Mouse (Mus musculus) heart, embryonic 16.5 days (tissue): ENCODE results near the gene Add3. TPM values are rescaled to one million over a fixed set of nuclear protein-coding genes. Genes with fewer than 3 reads are reported as not detected.

ENCODE experiments used
- ATAC-seq: fragments of 200-750 bp; cut with Nextera tagmentation; replicated peaks from 2 replicates; pipeline ENCODE4 v1.8.0; 2017; ENCODE audit warnings: moderate number of reproducible peaks; ENCODE audit not compliant: insufficient read depth, low FRiP score; ENCODE audit errors: extremely low read depth
- H3K27ac ChIP-seq: fragments of 300-500 bp; sonication (generic); 2 replicates; pipeline ENCODE4 v1.5.1; 2014; ENCODE audit warnings: mild to moderate bottlenecking, low read length, control low read depth, moderate library complexity
- H3K27me3 ChIP-seq: fragments of 300-500 bp; sonication (generic); 2 replicates; pipeline ENCODE4 v1.6.1; 2014; ENCODE audit warnings: low read length, mixed read lengths; ENCODE audit not compliant: control insufficient read depth, insufficient read depth
- H3K36me3 ChIP-seq: fragments of 300-500 bp; sonication (generic); 2 replicates; pipeline ENCODE4 v1.6.1; 2014; ENCODE audit not compliant: control insufficient read depth, insufficient read depth
- H3K4me1 ChIP-seq: fragments of 300-500 bp; sonication (generic); 2 replicates; pipeline ENCODE4 v1.6.1; 2014; ENCODE audit warnings: low read length, mixed read lengths; ENCODE audit not compliant: control insufficient read depth, insufficient read depth
- H3K4me2 ChIP-seq: fragments of 300-500 bp; sonication (generic); 2 replicates; pipeline ENCODE4 v1.6.1; 2014; ENCODE audit warnings: low read depth, mild to moderate bottlenecking, control low read depth, low read length
- H3K4me3 ChIP-seq: fragments of 300-500 bp; sonication (generic); 2 replicates; pipeline ENCODE4 v1.5.1; 2014; ENCODE audit warnings: mild to moderate bottlenecking, control low read depth, low read length
- H3K9ac ChIP-seq: fragments of 300-500 bp; sonication (generic); 2 replicates; pipeline ENCODE4 v1.6.1; 2014; ENCODE audit warnings: low read length, control low read depth
- H3K9me3 ChIP-seq: fragments of 300-500 bp; sonication (generic); replicated peaks from 2 replicates; pipeline ENCODE4 v1.6.1; 2016; ENCODE audit warnings: low read length; ENCODE audit not compliant: control insufficient read depth
- WGBS: fragments of 180-500 bp; shearing (Covaris S2); extraction: QIAGEN DNeasy Blood & Tissue Kit; methylation state at CpG from one replicate; pipeline ENCODE4 v1.1.7; 2014; 5-methylcytosine and 5-hydroxymethylcytosine counted together
- polyA plus RNA-seq: library from polyadenylated mRNA; unstranded; fragments of >200 nt; fragmentation: Nextera tagmentation; extraction: Ambion mirVana; gene quantifications from 2 replicates; pipeline ENCODE4 v1.2.1, GENCODE M21; 2015

The Add3 gene
- polyA plus RNA-seq, 1 experiment from 2014 or later: 107 TPM

- Histone ChIP-seq H3K27me3 (no peaks in the 10 kb centered on the region), H3K4me2 (no peak overlapping the region), H3K9me3 (no peaks in the 10 kb centered on the region), H3K27ac (no peak overlapping the region), H3K9ac (no peak overlapping the region), H3K4me1 (peaks cover 13% of the 10 kb centered on the region; the same call in 1 of the 2 replicates), H3K4me3 (no peak overlapping the region), H3K36me3 (no peaks in the 10 kb centered on the region)
- WGBS: 71% methylated on average over 18 of the region's 18 CpGs
- ATAC-seq: no peak
Measured at GRCm38 (mm10) chr19:53107361-53108247, 32.6 kb upstream of the Add3 start.

GRCm38 (mm10) chr19:53111996-53112590, 28.1 kb upstream of the Add3 start:
- WGBS: 64% methylated on average over 7 of the region's 7 CpGs
- no peaks in the 10 kb centered on the region for H3K4me1 ChIP-seq
- peaks cover 2% of the 10 kb centered on the region for H3K9me3 ChIP-seq
- H3K27ac ChIP-seq: no peak overlapping the region
- no peaks in the 10 kb centered on the region for H3K36me3 ChIP-seq
- no peak for ATAC-seq
- no peak overlapping the region for H3K9ac ChIP-seq
- H3K27me3 ChIP-seq: no peaks in the 10 kb centered on the region
- no peak overlapping the region for H3K4me3 ChIP-seq
- H3K4me2 ChIP-seq: no peak overlapping the region

DNA sequence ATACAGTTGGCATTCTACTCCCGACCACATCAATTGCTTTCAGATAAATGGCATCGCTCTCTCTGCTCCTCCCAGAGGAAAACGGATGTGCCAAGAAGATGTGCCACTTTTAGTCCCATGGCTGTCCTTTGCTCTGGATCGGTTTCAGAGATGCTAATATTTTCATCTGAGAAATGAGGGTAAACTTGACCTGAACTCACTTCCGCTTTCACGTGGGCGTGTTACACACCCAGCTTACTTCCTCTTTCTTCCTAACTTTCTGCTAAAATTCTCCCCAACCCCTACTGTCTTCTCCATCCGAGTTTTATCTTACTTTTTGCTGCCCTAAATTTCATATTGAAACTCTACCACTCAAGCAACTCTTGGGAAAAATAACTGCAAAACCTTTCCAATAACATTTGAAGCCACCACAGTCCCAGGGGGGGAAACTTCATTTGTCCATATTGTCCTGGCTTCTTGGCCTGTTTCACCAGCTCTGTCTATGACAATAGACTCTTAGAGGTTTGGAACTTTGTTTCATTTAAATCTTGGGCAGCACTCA, 20.9 kb upstream of the Add3 start:
- ATAC-seq: no peak
- WGBS: 80% methylated on average over 8 of the region's 8 CpGs
- Histone ChIP-seq H3K4me2 (no peak overlapping the region), H3K27me3 (no peaks in the 10 kb centered on the region), H3K27ac (no peak overlapping the region), H3K4me3 (no peak overlapping the region), H3K9ac (no peak overlapping the region), H3K36me3 (no peaks in the 10 kb centered on the region), H3K9me3 (peaks cover 7% of the 10 kb centered on the region), H3K4me1 (peaks cover 8% of the 10 kb centered on the region; the same call in 1 of the 2 replicates)

GRCm38 (mm10) chr19:53120483-53120882, 19.8 kb upstream of the Add3 start:
- ATAC-seq: no peak
- 87% methylated on average over 3 of the region's 3 CpGs for WGBS
- H3K9me3 ChIP-seq: peaks cover 7% of the 10 kb centered on the region
- H3K9ac ChIP-seq: no peak overlapping the region
- H3K27ac ChIP-seq: no peak overlapping the region
- no peaks in the 10 kb centered on the region for H3K36me3 ChIP-seq
- H3K4me2 ChIP-seq: no peak overlapping the region
- H3K27me3 ChIP-seq: no peaks in the 10 kb centered on the region
- H3K4me3 ChIP-seq: no peak overlapping the region
- peaks cover 9% of the 10 kb centered on the region; the same call in 1 of the 2 replicates for H3K4me1 ChIP-seq

DNA sequence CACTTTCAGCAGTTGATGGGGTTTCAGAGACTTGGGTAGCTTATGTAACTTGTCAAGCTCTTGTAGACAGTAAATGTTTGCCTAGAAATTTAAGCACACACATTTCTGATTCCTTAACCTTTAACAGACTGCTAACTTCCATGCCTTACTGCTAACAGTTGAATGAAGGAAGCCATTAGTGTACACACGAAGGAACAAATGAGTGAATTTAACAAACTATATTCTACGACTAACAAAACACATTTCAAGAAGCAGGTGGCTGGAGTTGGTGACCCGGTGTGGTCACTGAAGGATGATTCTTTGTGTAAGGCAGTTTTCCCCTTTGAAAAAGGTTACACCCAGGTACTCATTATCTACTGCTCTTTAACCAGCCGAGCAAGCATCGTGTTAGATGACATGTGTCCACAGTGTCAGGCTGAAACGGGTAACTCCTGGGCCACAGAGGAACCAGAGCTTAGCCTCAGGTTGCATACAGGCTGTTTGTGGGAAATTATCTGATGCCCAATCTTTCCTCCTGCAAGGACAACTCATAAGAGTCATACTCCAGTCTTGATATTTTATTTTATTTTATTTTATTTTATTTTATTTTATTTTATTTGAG, 17.5 kb upstream of the Add3 start:
- H3K27me3 ChIP-seq: no peaks in the 10 kb centered on the region
- no peak overlapping the region; the same call in 1 of the 2 replicates for H3K9ac ChIP-seq
- H3K9me3 ChIP-seq: no peaks in the 10 kb centered on the region
- peak overlapping the region; percentile 40; the same call in 1 of the 2 replicates for H3K27ac ChIP-seq
- H3K4me1 ChIP-seq: peaks cover 19% of the 10 kb centered on the region
- no peaks in the 10 kb centered on the region for H3K36me3 ChIP-seq
- ATAC-seq: no peak
- WGBS: 41% methylated on average over 6 of the region's 6 CpGs
- H3K4me2 ChIP-seq: no peak overlapping the region
- no peak overlapping the region for H3K4me3 ChIP-seq

DNA sequence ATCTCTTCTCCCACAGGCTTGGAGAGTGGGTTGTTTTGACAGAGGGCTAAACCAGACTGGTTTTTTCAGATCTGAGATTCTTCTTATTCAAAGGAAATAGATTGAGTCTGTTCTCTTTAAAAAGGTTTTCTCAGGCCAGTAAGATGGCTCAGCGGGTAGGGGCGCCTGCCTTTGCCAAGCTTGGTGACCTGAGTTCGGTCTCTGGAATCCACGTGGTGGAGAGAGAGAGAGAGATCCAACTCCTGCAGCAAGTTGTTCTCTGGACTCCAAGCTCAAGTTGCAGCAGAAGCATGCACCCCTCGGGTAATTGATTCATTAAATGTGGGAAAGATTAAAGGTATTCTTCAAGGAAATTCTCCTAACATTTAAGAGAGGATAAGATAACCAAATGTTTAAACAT, 16.9 kb upstream of the Add3 start:
- 37% methylated on average over 5 of the region's 5 CpGs for WGBS

DNA sequence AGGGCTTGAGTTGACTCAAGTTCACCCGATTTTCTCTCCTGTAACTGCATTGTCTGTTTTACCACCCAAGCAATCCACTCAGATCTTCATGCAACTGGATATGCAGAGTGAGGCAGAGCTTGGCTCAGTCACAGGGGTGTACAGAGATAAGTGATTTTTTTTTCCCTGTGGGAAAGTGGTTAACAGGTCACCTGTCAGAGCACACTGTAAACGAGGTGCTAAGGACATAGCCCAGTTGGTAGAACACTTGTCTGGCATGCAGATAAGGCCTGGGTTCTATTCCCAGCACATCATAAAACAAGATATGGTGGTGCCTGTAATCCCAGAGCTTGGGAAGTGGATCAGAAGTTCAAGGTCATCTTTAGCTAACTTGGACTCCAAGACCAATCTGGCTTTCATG, 14.6 kb upstream of the Add3 start:
- WGBS: 23% methylated on average over 2 of the region's 2 CpGs
- peak; percentile 84 for ATAC-seq

More for the DNA sequence above, 16.9 kb upstream of the Add3 start:
- Histone ChIP-seq H3K4me3 (no peak overlapping the region), H3K36me3 (no peaks in the 10 kb centered on the region), H3K4me1 (peaks cover 24% of the 10 kb centered on the region), H3K27ac (peak overlapping the region; percentile 40), H3K4me2 (no peak overlapping the region), H3K9ac (no peak overlapping the region; the same call in 1 of the 2 replicates), H3K27me3 (no peaks in the 10 kb centered on the region), H3K9me3 (no peaks in the 10 kb centered on the region)
- no peak for ATAC-seq

GRCm38 (mm10) chr19:53126546-53126945, 13.7 kb upstream of the Add3 start:
- Histone ChIP-seq H3K27me3 (no peaks in the 10 kb centered on the region), H3K4me1 (peaks cover 39% of the 10 kb centered on the region), H3K36me3 (no peaks in the 10 kb centered on the region), H3K4me2 (no peak overlapping the region), H3K27ac (peak overlapping the region; percentile 54), H3K9ac (no peak overlapping the region), H3K4me3 (no peak overlapping the region), H3K9me3 (no peaks in the 10 kb centered on the region)
- WGBS: 82% methylated on average over 4 of the region's 4 CpGs
- ATAC-seq: no peak

More for the DNA sequence above, 14.6 kb upstream of the Add3 start:
- H3K4me1 ChIP-seq: peaks cover 39% of the 10 kb centered on the region
- no peaks in the 10 kb centered on the region for H3K36me3 ChIP-seq
- no peaks in the 10 kb centered on the region for H3K9me3 ChIP-seq
- peak overlapping the region; percentile 68 for H3K27ac ChIP-seq
- no peak overlapping the region for H3K9ac ChIP-seq
- no peaks in the 10 kb centered on the region for H3K27me3 ChIP-seq
- H3K4me2 ChIP-seq: no peak overlapping the region
- H3K4me3 ChIP-seq: no peak overlapping the region
